Comparison of ENCODE assay signal across 17 mouse cellular contexts in genomic region chr5:88727593-88728144, GRCm38 (mm10). TPM values are rescaled to one million over a fixed set of nuclear protein-coding genes. Genes with fewer than 3 reads are reported as not detected.
DNase-seq lines count a peak whose midpoint lies in the region; ATAC-seq lines count a peak whose summit lies in the region.
"Had no signal": no experiment of that assay in that cellular context is flagged by ENCODE, and none has a peak within 500 bp of the region (broad histone marks: within the 10 kb centered on the region; RNA-seq: fewer than 3 reads in every experiment).

No protein-coding gene starts in this region.

- WGBS in liver, embryonic 15.5 days (ENCODE audit: insufficient replicate concordance): 48% methylated on average over 3 of the region's 3 CpGs
- WGBS in liver, embryonic 11.5 days: 78% methylated on average over 3 of the region's 3 CpGs
- 60% methylated on average over 3 of the region's 3 CpGs for WGBS in intestine, embryonic 16.5 days

- peak overlapping the region; percentile 25; the same call in 1 of the 2 replicates for H3K4me2 ChIP-seq in liver, embryonic 15.5 days
- no peak overlapping the region for H3K4me2 ChIP-seq in liver, embryonic 11.5 days
- no peak overlapping the region for H3K4me2 ChIP-seq in intestine, embryonic 16.5 days (ENCODE audit: low read depth, low read length)
- H3K4me2 ChIP-seq: lung, embryonic 14.5 days; midbrain, embryonic 15.5 days had no signal

- DNase-seq in heart, adult 11 months: peak; percentile 18
- no peak for DNase-seq in heart, postnatal 25 days (ENCODE audit: low spot score)
- DNase-seq in liver, embryonic 11.5 days (ENCODE audit: low spot score): no peak
- no peak for DNase-seq in thymus, postnatal 0 days (ENCODE audit: low spot score)
- no peak for DNase-seq in lung, postnatal 14 days
- DNase-seq: cerebellum, adult 8-10 months; gastrocnemius, postnatal 14 days; kidney, postnatal 10 days; lung, embryonic 14.5 days; thymus, postnatal 14 days had no signal

- no peak for ATAC-seq in liver, embryonic 15.5 days (ENCODE audit: insufficient read depth)
- ATAC-seq in liver, embryonic 11.5 days (replicated peaks; ENCODE audit: low FRiP score): no peak
- ATAC-seq in intestine, embryonic 16.5 days: 0 out of 2 replicates have a peak, but pooled peaks have one; percentile 22
- no peak for ATAC-seq in erythroid progenitor cell, adult 5-6 weeks (replicated peaks; ENCODE audit: low FRiP score, poor library complexity, severe bottlenecking)
- ATAC-seq: midbrain, embryonic 15.5 days had no signal

- H3K4me1 ChIP-seq in liver, embryonic 15.5 days (replicated peaks): peaks cover 48% of the 10 kb centered on the region
- H3K4me1 ChIP-seq in liver, embryonic 11.5 days (replicated peaks; ENCODE audit: control insufficient read depth, insufficient read depth, low read length): peaks cover 24% of the 10 kb centered on the region
- H3K4me1 ChIP-seq in intestine, embryonic 16.5 days (ENCODE audit: control insufficient read depth, insufficient read depth, low read length): peaks cover 6% of the 10 kb centered on the region

- intact Hi-C loops in heart, postnatal 25 days (cut with DNase I): no loop called here

- H3K9ac ChIP-seq in liver, embryonic 15.5 days: no peak overlapping the region
- no peak overlapping the region for H3K9ac ChIP-seq in liver, embryonic 11.5 days (ENCODE audit: low read depth, low read length)
- H3K9ac ChIP-seq in intestine, embryonic 16.5 days (ENCODE audit: low read depth, low read length): no peak overlapping the region
- H3K9ac ChIP-seq: lung, embryonic 14.5 days; midbrain, embryonic 15.5 days had no signal

- 0 out of 2 replicates have a peak overlapping the region, but pooled peaks have one; percentile 2 for H3K27ac ChIP-seq in liver, embryonic 15.5 days (replicated peaks)
- no peak overlapping the region for H3K27ac ChIP-seq in liver, embryonic 11.5 days (ENCODE audit: low read depth, low read length)
- H3K27ac ChIP-seq in intestine, embryonic 16.5 days (ENCODE audit: low read length): no peak overlapping the region
- H3K27ac ChIP-seq: forebrain, embryonic 10.5 days; heart, embryonic 10.5 days; limb, embryonic 10.5 days; midbrain, embryonic 15.5 days had no signal

- H3K36me3 ChIP-seq in liver, embryonic 15.5 days (replicated peaks): peaks cover 23% of the 10 kb centered on the region
- no peaks in the 10 kb centered on the region; the same call in 1 of the 2 replicates for H3K36me3 ChIP-seq in liver, embryonic 11.5 days (ENCODE audit: control insufficient read depth, insufficient read depth, low read length)
- H3K36me3 ChIP-seq in intestine, embryonic 16.5 days (ENCODE audit: control insufficient read depth, insufficient read depth, low read length): no peaks in the 10 kb centered on the region
- H3K36me3 ChIP-seq: midbrain, embryonic 15.5 days had no signal

- H3K4me3 ChIP-seq in liver, embryonic 15.5 days (replicated peaks): no peak overlapping the region
- no peak overlapping the region for H3K4me3 ChIP-seq in liver, embryonic 11.5 days (ENCODE audit: low read depth, low read length)
- no peak overlapping the region for H3K4me3 ChIP-seq in intestine, embryonic 16.5 days (ENCODE audit: low read length)
- H3K4me3 ChIP-seq: forebrain, embryonic 10.5 days; heart, embryonic 10.5 days; limb, embryonic 10.5 days; midbrain, embryonic 15.5 days had no signal

- H3K27me3 ChIP-seq in liver, embryonic 15.5 days: no peaks in the 10 kb centered on the region
- no peaks in the 10 kb centered on the region for H3K27me3 ChIP-seq in liver, embryonic 11.5 days (replicated peaks; ENCODE audit: control insufficient read depth, insufficient read depth, low read length)
- H3K27me3 ChIP-seq in intestine, embryonic 16.5 days (replicated peaks; ENCODE audit: control insufficient read depth, insufficient read depth, low read length): no peaks in the 10 kb centered on the region
- H3K27me3 ChIP-seq: midbrain, embryonic 15.5 days had no signal

- H3K9me3 ChIP-seq in liver, embryonic 15.5 days (replicated peaks): no peaks in the 10 kb centered on the region
- no peaks in the 10 kb centered on the region for H3K9me3 ChIP-seq in liver, embryonic 11.5 days (ENCODE audit: control insufficient read depth, low read length)
- no peaks in the 10 kb centered on the region for H3K9me3 ChIP-seq in intestine, embryonic 16.5 days (ENCODE audit: control insufficient read depth, low read length)
- H3K9me3 ChIP-seq: forebrain, embryonic 10.5 days; heart, embryonic 10.5 days; limb, embryonic 10.5 days; midbrain, embryonic 15.5 days had no signal

RNA-seq across cellular contexts. Expression of gene Mob1b, which starts 7.0 kb away (rescaled TPM):
- 10 to 100 TPM; 28.0 to 28.3 TPM for total RNA-seq in heart, postnatal 25 days (2021)
- polyA plus RNA-seq in liver, embryonic 15.5 days (2015; fragmentation: Nextera tagmentation; extraction: Ambion mirVana): 9.1 and 9.4 TPM in 2 replicates
- 16.0 TPM in 2 replicates for polyA plus RNA-seq in liver, embryonic 11.5 days (2014; fragmentation: Nextera tagmentation; extraction: Ambion mirVana)
- 8.7 and 10.3 TPM in 2 replicates for polyA plus RNA-seq in intestine, embryonic 16.5 days (2015; fragmentation: Nextera tagmentation; extraction: Ambion mirVana)
- 9.4 and 10.2 TPM in 2 replicates for polyA plus RNA-seq in thymus, postnatal 0 days (2015; fragmentation: Nextera tagmentation; extraction: Ambion mirVana)
- 28.1 and 57.8 TPM in 2 replicates for total RNA-seq in erythroid progenitor cell, adult 5-6 weeks (2015; ENCODE audit: low replicate concordance)
- 19.1 and 28.9 TPM in 2 replicates for total RNA-seq in erythroid progenitor cell, adult 5-6 weeks (2017; ENCODE audit: low replicate concordance)

RNA-seq across cellular contexts. Expression of gene Dck, which starts 37.1 kb away (rescaled TPM):
- 1 to 10 TPM; 3.2 to 3.5 TPM for total RNA-seq in heart, postnatal 25 days (2021)
- 90.6 and 96.1 TPM in 2 replicates for polyA plus RNA-seq in liver, embryonic 15.5 days (2015; fragmentation: Nextera tagmentation; extraction: Ambion mirVana)
- 87.7 and 98.8 TPM in 2 replicates for polyA plus RNA-seq in liver, embryonic 11.5 days (2014; fragmentation: Nextera tagmentation; extraction: Ambion mirVana)
- 29.6 and 32.7 TPM in 2 replicates for polyA plus RNA-seq in intestine, embryonic 16.5 days (2015; fragmentation: Nextera tagmentation; extraction: Ambion mirVana)
- 279 and 282 TPM in 2 replicates for polyA plus RNA-seq in thymus, postnatal 0 days (2015; fragmentation: Nextera tagmentation; extraction: Ambion mirVana)
- total RNA-seq in erythroid progenitor cell, adult 5-6 weeks (2015; ENCODE audit: low replicate concordance): 222 and 280 TPM in 2 replicates
- 190 and 208 TPM in 2 replicates for total RNA-seq in erythroid progenitor cell, adult 5-6 weeks (2017; ENCODE audit: low replicate concordance)

RNA-seq across cellular contexts. Expression of gene Grsf1, which starts 51.7 kb away (rescaled TPM):
- total RNA-seq in heart, postnatal 25 days (2021): 100 to 1,000 TPM; 206 to 221 TPM
- polyA plus RNA-seq in liver, embryonic 15.5 days (2015; fragmentation: Nextera tagmentation; extraction: Ambion mirVana): 25.6 and 26.7 TPM in 2 replicates
- 53.8 and 62.2 TPM in 2 replicates for polyA plus RNA-seq in liver, embryonic 11.5 days (2014; fragmentation: Nextera tagmentation; extraction: Ambion mirVana)
- polyA plus RNA-seq in intestine, embryonic 16.5 days (2015; fragmentation: Nextera tagmentation; extraction: Ambion mirVana): 11.7 and 23.9 TPM in 2 replicates
- polyA plus RNA-seq in thymus, postnatal 0 days (2015; fragmentation: Nextera tagmentation; extraction: Ambion mirVana): 43.5 and 46.0 TPM in 2 replicates
- 18.4 and 21.4 TPM in 2 replicates for total RNA-seq in erythroid progenitor cell, adult 5-6 weeks (2015; ENCODE audit: low replicate concordance)
- total RNA-seq in erythroid progenitor cell, adult 5-6 weeks (2017; ENCODE audit: low replicate concordance): 30.7 and 35.3 TPM in 2 replicates
